Mouse (Mus musculus) embryonic fibroblast, embryonic 13.5 days (primary cell): ENCODE data around the gene Cttnbp2nl. TPM values are rescaled to one million over a fixed set of nuclear protein-coding genes. Genes with fewer than 3 reads are reported as not detected.

Experiments used
- H3K27ac ChIP-seq: 2 replicates; pipeline ENCODE4 v1.5.1; 2012; ENCODE audit warnings: low read length, control low read depth, inconsistent platforms; ENCODE audit not compliant: insufficient read depth
- H3K4me1 ChIP-seq: 2 replicates; pipeline ENCODE4 v1.6.1; 2011; ENCODE audit warnings: low read length; ENCODE audit not compliant: control insufficient read depth, insufficient read depth
- H3K4me3 ChIP-seq: 2 replicates; pipeline ENCODE4 v1.5.1; 2011; ENCODE audit warnings: mild to moderate bottlenecking, control low read depth, low read length; ENCODE audit not compliant: insufficient read depth
- CTCF ChIP-seq: IDR thresholded peaks from 2 replicates; pipeline ENCODE4 v1.5.1; 2011; ENCODE audit warnings: mild to moderate bottlenecking, control low read depth, low read length, moderate library complexity, borderline replicate concordance; ENCODE audit not compliant: insufficient read depth
- POLR2A ChIP-seq: IDR thresholded peaks from 2 replicates; pipeline ENCODE4 v1.6.1; 2011; ENCODE audit warnings: low read depth, mild to moderate bottlenecking, control low read depth, low read length, moderate library complexity
- polyA plus RNA-seq: library from polyadenylated mRNA; stranded (reverse); fragments of >200 nt; gene quantifications from 2 replicates; pipeline ENCODE4 v1.2.4, GENCODE M21; 2011; ENCODE audit warnings: low read depth; ENCODE audit not compliant: missing spikeins, insufficient read length

Gene Cttnbp2nl
- polyA plus RNA-seq, 1 experiment: 54.8 TPM

DNA sequence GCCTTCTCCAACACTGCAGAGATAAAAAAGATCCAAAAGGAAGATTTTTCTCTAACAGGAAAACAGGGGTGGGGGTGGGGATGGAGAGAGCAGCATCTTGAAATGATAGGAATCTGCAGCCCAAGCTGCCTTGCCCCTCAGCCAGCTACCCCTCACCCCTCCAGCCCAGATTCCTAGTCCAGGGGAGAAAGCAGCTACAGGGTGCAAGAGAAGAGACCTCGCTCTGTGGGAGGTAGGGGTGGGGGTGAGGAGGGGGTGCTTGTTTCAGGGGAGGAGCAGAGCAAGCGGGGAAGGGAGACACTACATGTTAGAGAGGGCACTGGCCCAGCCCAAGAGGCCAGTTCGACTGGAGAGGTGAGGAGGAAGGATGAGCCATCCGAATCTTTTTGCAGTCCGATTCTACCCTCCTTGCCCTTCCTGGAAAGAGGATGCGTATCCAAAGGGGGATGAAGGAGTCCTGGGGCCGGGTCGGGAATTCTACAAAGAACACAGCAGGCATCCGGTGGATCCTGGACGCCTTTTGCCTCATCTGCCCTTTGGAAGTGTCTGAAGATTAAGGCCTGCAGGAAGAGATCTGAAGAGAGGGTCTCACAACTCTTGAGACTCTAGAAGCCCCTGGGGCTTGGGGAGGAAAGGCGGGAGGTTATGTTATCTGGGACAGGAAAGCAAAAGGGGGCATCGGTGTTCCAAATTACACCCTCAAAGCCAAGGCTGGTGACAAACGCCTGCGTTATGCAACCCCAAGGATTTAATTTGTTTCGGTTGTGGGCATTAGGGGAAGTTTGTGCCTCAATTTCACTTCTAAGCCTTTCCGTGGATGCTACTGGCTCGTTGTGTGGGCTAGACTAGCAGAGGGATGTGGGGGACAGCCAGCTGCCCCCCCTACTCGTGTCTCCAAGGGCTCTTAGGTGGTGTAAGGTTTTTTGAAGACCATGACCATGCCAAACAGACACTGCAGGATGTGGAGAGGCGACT is 92.6 kb downstream of the Cttnbp2nl start:
- H3K4me1 ChIP-seq: no peaks in the 10 kb centered on the region

GRCm38 (mm10) chr3:104956131-104956581 is 96.8 kb downstream of the Cttnbp2nl start:
- H3K4me3 ChIP-seq: no peak overlapping the region
- TF ChIP-seq CTCF (no peak), POLR2A (no peak)
- no peak overlapping the region for H3K27ac ChIP-seq
- H3K4me1 ChIP-seq: no peaks in the 10 kb centered on the region

More for the DNA sequence above, 92.6 kb downstream of the Cttnbp2nl start:
- no peak overlapping the region for H3K4me3 ChIP-seq
- no peak for TF ChIP-seq POLR2A
- TF ChIP-seq CTCF: no peak
- no peak overlapping the region for H3K27ac ChIP-seq

DNA sequence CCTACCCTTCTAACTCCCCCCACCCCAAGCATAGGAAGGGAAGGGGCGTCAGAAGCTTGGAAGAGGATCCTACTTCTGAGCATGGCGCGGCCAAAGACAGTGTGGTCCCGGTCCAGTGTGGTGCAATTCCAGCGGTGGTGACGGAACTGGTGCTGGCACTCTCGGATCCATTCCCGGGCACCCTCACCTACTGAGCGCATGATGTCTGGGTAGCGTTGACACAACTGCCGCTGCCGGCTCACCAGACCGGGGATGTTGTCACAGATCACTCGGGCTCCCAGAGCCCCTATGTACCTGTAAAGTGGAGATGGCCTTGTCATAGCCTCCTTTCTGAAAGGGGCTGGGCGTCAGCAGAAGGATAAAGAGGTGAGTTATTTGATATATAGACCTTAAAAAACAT is 98.4 kb downstream of the Cttnbp2nl start:
- Histone ChIP-seq H3K27ac (no peak overlapping the region), H3K4me3 (no peak overlapping the region), H3K4me1 (no peaks in the 10 kb centered on the region)
- no peak for TF ChIP-seq POLR2A

DNA sequence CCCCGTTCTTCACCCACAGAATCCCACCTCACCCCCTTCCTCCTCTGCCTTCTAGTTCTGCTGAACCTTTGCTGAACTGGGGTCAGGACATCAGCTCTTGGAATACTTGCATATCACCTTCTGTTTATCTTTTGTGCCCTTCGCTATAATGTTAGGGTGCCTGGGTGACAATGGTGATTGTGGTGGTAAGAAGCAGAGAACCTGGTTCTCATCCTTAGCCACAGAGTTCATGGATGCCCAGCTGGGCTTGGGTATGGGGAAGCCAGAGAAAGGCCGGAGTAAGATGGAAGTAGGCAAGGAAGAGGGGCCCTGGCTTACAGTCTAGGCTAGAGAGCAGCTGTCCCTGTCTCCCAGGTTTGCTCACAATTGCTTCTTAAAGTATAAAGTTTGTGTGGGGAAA is 98.8 kb downstream of the Cttnbp2nl start:
- no peak for TF ChIP-seq POLR2A
- TF ChIP-seq CTCF: no peak
- no peaks in the 10 kb centered on the region for H3K4me1 ChIP-seq
- no peak overlapping the region for H3K27ac ChIP-seq
- H3K4me3 ChIP-seq: no peak overlapping the region

DNA sequence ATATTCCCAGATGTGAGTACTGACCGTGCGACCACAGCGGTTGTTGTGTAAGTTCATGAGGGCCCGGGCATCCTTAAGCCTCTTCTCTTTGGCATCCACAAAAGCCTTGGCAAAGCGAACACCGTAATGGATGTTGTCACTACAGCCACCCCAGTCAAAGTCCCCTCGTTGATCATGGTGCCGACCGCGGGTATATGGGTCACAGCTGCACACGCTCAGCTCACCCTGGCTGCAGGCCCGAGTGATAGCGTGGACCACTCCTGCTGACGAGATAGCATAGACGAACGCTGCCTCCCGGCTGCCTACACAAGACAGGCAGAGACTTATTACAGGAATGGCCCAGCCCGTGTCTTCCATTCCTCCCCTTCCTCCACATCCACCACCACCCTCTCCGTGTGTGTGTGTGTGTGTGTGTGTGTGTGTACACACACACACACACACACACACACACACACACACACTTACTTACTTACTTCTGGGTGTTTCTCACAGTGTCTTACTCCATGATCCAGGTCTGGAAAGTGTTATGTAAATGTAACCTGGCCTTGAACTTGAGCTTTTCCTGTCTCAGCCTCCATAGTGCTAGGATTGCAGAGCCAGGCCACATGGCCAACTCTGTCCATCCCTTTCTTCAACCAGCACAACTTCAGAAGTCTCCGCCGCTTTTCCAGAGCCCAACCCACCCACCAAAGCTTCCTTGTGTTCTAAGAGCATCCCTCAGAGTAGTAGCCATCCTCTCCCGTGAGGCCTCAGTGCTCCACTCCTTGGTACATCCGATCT is 99.9 kb downstream of the Cttnbp2nl start:
- H3K4me3 ChIP-seq: no peak overlapping the region
- no peaks in the 10 kb centered on the region for H3K4me1 ChIP-seq
- no peak for TF ChIP-seq POLR2A
- TF ChIP-seq CTCF: no peak
- no peak overlapping the region for H3K27ac ChIP-seq

Other genes with a start within 250 kb of the Cttnbp2nl start
- 21.3 and 25.8 TPM in 2 replicates for gene Mov10, start 234.6 kb downstream of the Cttnbp2nl start, polyA plus RNA-seq
- 23.4 and 33.0 TPM in 2 replicates for gene St7l, start 189.1 kb downstream of the Cttnbp2nl start, polyA plus RNA-seq
- gene Capza1, start 188.6 kb downstream of the Cttnbp2nl start, polyA plus RNA-seq: 230 and 240 TPM in 2 replicates
- gene Wnt2b, start 91.2 kb downstream of the Cttnbp2nl start, polyA plus RNA-seq: 2.5 and 3.6 TPM in 2 replicates
- not detected in 2 replicates for gene 4930564D02Rik, start 13.7 kb upstream of the Cttnbp2nl start, polyA plus RNA-seq